Mouse (Mus musculus) CH12.LX (cell line): Measurements from ENCODE around the gene Ank2. TPM values are rescaled to one million over a fixed set of nuclear protein-coding genes. Genes with fewer than 3 reads are reported as not detected.

ENCODE experiments used
- DNase-seq: peaks from one replicate; pipeline ENCODE4 v3.0.0-alpha.2; 2013; ENCODE audit errors: extremely low read depth
- H3K27ac ChIP-seq: 2 replicates; pipeline ENCODE4 v1.5.1; 2012; ENCODE audit warnings: low read depth, mild to moderate bottlenecking, control low read depth, moderate library complexity; ENCODE audit not compliant: insufficient read depth
- H3K27me3 ChIP-seq: replicated peaks from 2 replicates; pipeline ENCODE3; 2012; ENCODE audit warnings: inconsistent platforms
- H3K36me3 ChIP-seq, 2 experiments: replicated peaks in 1 of 2; 2 replicates each; pipeline versions ENCODE3 to v1.6.1; 2012; ENCODE audit warnings: inconsistent platforms in 1 of 2, low read length in 1 of 2, mild to moderate bottlenecking in 1 of 2, mixed read lengths in 1 of 2, moderate library complexity in 1 of 2; ENCODE audit not compliant: control insufficient read depth in 1 of 2, insufficient read depth in 1 of 2
- H3K4me1 ChIP-seq, 2 experiments: 2 replicates each; pipeline ENCODE4 v1.6.1; 2012; ENCODE audit warnings: inconsistent platforms in 1 of 2, moderate library complexity in 1 of 2; ENCODE audit not compliant: insufficient read depth in 2 of 2, control insufficient read depth in 1 of 2
- H3K4me2 ChIP-seq: 2 replicates; pipeline ENCODE4 v1.6.1; 2012; ENCODE audit warnings: low read depth, mild to moderate bottlenecking, control low read depth; ENCODE audit not compliant: poor library complexity, insufficient read depth, severe bottlenecking
- H3K4me3 ChIP-seq, 3 experiments: fragments of 150-350 bp in 1 of 3; sonication (generic) in 1 of 3; replicated peaks in 1 of 3; 2 replicates each; pipeline versions ENCODE3 to v1.5.1; 2011 to 2012; ENCODE audit warnings: low read depth in 2 of 3, low read length in 2 of 3, mild to moderate bottlenecking in 2 of 3, moderate library complexity in 2 of 3, control low read depth in 1 of 3, improper control_type of control experiment in 1 of 3, inconsistent platforms in 1 of 3, mixed read lengths in 1 of 3; ENCODE audit not compliant: poor library complexity in 1 of 3
- H3K79me2 ChIP-seq: replicated peaks from 2 replicates; pipeline ENCODE4 v1.6.1; 2012; ENCODE audit warnings: mild to moderate bottlenecking, moderate library complexity; ENCODE audit not compliant: control insufficient read depth, poor library complexity, insufficient read depth, severe bottlenecking; ENCODE audit errors: extremely low read depth
- H3K9ac ChIP-seq: 2 replicates; pipeline ENCODE4 v1.6.1; 2012; ENCODE audit warnings: low read depth, mild to moderate bottlenecking, control low read depth, moderate library complexity; ENCODE audit not compliant: insufficient read depth
- H3K9me3 ChIP-seq: replicated peaks from 2 replicates; pipeline ENCODE3; 2012; ENCODE audit warnings: low read length, inconsistent platforms, mixed read lengths
- BHLHE40 ChIP-seq: IDR thresholded peaks from 2 replicates; pipeline ENCODE4 v1.6.1; 2011; ENCODE audit warnings: mild to moderate bottlenecking, low read depth, low read length, improper control_type of control experiment
- CHD1 ChIP-seq: IDR thresholded peaks from 2 replicates; pipeline ENCODE4 v1.6.1; 2012; ENCODE audit warnings: low read depth, low read length, improper control_type of control experiment, inconsistent platforms
- CTCF ChIP-seq, 2 experiments: IDR thresholded peaks in 1 of 2; conservative IDR thresholded peaks in 1 of 2; 2 replicates each; pipeline ENCODE4 v1.5.1; 2011 to 2012; ENCODE audit warnings: low read depth in 2 of 2, low read length in 2 of 2, improper control_type of control experiment in 1 of 2, inconsistent platforms in 1 of 2, mild to moderate bottlenecking in 1 of 2, moderate library complexity in 1 of 2
- E2F4 ChIP-seq: IDR thresholded peaks from 2 replicates; pipeline ENCODE4 v1.6.1; 2011; ENCODE audit warnings: low read depth, low read length, improper control_type of control experiment; ENCODE audit not compliant: insufficient replicate concordance
- ELF1 ChIP-seq: IDR thresholded peaks from 2 replicates; pipeline ENCODE4 v1.6.1; 2014; ENCODE audit warnings: low read depth, mild to moderate bottlenecking, inconsistent platforms, low read length, improper control_type of control experiment
- GABPA ChIP-seq: IDR thresholded peaks from 2 replicates; pipeline ENCODE4 v1.6.1; 2012; ENCODE audit warnings: low read depth, low read length, improper control_type of control experiment, inconsistent platforms; ENCODE audit not compliant: insufficient replicate concordance
- HCFC1 ChIP-seq: IDR thresholded peaks from 2 replicates; pipeline ENCODE4 v1.6.1; 2012; ENCODE audit warnings: low read depth, mild to moderate bottlenecking, inconsistent platforms, low read length, improper control_type of control experiment
- IRF4 ChIP-seq: IDR thresholded peaks from 2 replicates; pipeline ENCODE4 v1.6.1; 2014; ENCODE audit warnings: low read depth, mild to moderate bottlenecking, inconsistent platforms, low read length, improper control_type of control experiment
- JUN ChIP-seq: IDR thresholded peaks from 2 replicates; pipeline ENCODE4 v1.6.1; 2011; ENCODE audit warnings: low read depth, mild to moderate bottlenecking, low read length, improper control_type of control experiment, moderate library complexity; ENCODE audit not compliant: insufficient read depth
- KAT2A ChIP-seq: IDR thresholded peaks from 2 replicates; pipeline ENCODE4 v1.6.1; 2012; ENCODE audit warnings: low read length, improper control_type of control experiment, inconsistent platforms; ENCODE audit not compliant: insufficient replicate concordance
- MAX ChIP-seq: IDR thresholded peaks from 2 replicates; pipeline ENCODE4 v1.6.1; 2011; ENCODE audit warnings: low read length, improper control_type of control experiment
- MAZ ChIP-seq: IDR thresholded peaks from 2 replicates; pipeline ENCODE4 v1.6.1; 2012; ENCODE audit warnings: low read depth, mild to moderate bottlenecking, inconsistent platforms, low read length, improper control_type of control experiment, moderate library complexity
- MEF2A ChIP-seq: IDR thresholded peaks from 2 replicates; pipeline ENCODE4 v1.6.1; 2014; ENCODE audit warnings: low read depth, mild to moderate bottlenecking, inconsistent platforms, low read length, improper control_type of control experiment, borderline replicate concordance
- MYC ChIP-seq: IDR thresholded peaks from 2 replicates; pipeline ENCODE4 v1.6.1; 2011; ENCODE audit warnings: low read depth, mild to moderate bottlenecking, improper control_type of control experiment, low read length
- NRF1 ChIP-seq: IDR thresholded peaks from 2 replicates; pipeline ENCODE4 v1.6.1; 2014; ENCODE audit warnings: low read depth, mild to moderate bottlenecking, inconsistent platforms, low read length, improper control_type of control experiment, moderate library complexity
- RAD21 ChIP-seq: IDR thresholded peaks from 2 replicates; pipeline ENCODE4 v1.6.1; 2011; ENCODE audit warnings: low read depth, mild to moderate bottlenecking, low read length, improper control_type of control experiment, moderate library complexity
- SMC3 ChIP-seq: IDR thresholded peaks from 2 replicates; pipeline ENCODE4 v1.6.1; 2011; ENCODE audit warnings: low read depth, low read length, improper control_type of control experiment
- TBP ChIP-seq: conservative IDR thresholded peaks from 2 replicates; pipeline ENCODE4 v1.6.1; 2011; ENCODE audit warnings: low read depth, low read length, improper control_type of control experiment
- TCF12 ChIP-seq: IDR thresholded peaks from 2 replicates; pipeline ENCODE4 v1.6.1; 2014; ENCODE audit warnings: low read depth, mild to moderate bottlenecking, inconsistent platforms, low read length, improper control_type of control experiment
- USF1 ChIP-seq: IDR thresholded peaks from 2 replicates; pipeline ENCODE4 v1.6.1; 2014; ENCODE audit warnings: low read depth, mild to moderate bottlenecking, inconsistent platforms, low read length, improper control_type of control experiment
- USF2 ChIP-seq: conservative IDR thresholded peaks from 2 replicates; pipeline ENCODE4 v1.6.1; 2011; ENCODE audit warnings: low read depth, low read length, improper control_type of control experiment
- ZNF384 ChIP-seq: IDR thresholded peaks from 2 replicates; pipeline ENCODE4 v1.6.1; 2012; ENCODE audit warnings: low read depth, low read length, improper control_type of control experiment, inconsistent platforms
- dilution Hi-C: fragments of 300-500 bp; cut with MboI; formaldehyde crosslinking; loops from 2 replicates; pipeline ENCODE4 v1.14.3; 2020; ENCODE audit warnings: low sequenced_read_pairs; ENCODE audit not compliant: extremely low pct_unique_long_range_greater_than_20kb, extremely low pct_ligation_motif_present
- in situ Hi-C: fragments of 300-500 bp; cut with MboI; formaldehyde crosslinking; loops from 3 replicates; pipeline ENCODE4 v1.14.3; 2019; ENCODE audit warnings: low sequenced_read_pairs, low pct_ligation_motif_present, low pct_unique_long_range_greater_than_20kb, mixed read lengths
- polyA plus RNA-seq: library from polyadenylated mRNA; unstranded; fragments of >175 nt; gene quantifications from 2 replicates; pipeline ENCODE4 v1.2.1, GENCODE M21; 2012; ENCODE audit warnings: low read depth; ENCODE audit not compliant: insufficient read length
- total RNA-seq, 2 experiments: library from RNA; depleted of rRNA; stranded (reverse); fragments of 300-350 nt in 1 of 2; fragments of >200 nt in 1 of 2; gene quantifications; 2 replicates each; pipeline ENCODE4 v1.2.3; 2012 to 2014

Ank2 gene
- total and polyA plus RNA-seq, 3 experiments, result 3.9 to 20.9 (median 12.2) TPM

- TF ChIP-seq MYC, result no peak
- TF ChIP-seq BHLHE40, result no peak
- TF ChIP-seq NRF1, result no peak
- TF ChIP-seq MAX, result no peak
- peak in 1 of 2 experiments; percentile 26; a peak in 2 of 4 replicates for TF ChIP-seq CTCF (conservative IDR thresholded peaks at IDR 0.05 in 1 of 2, IDR thresholded peaks at IDR 0.05 in 1 of 2; ENCODE audit: low read depth in 2 of 2, low read length in 2 of 2)
- no peak for TF ChIP-seq USF1
- peak; percentile 53 for TF ChIP-seq ZNF384
- no peak for TF ChIP-seq RAD21
- no peak for TF ChIP-seq E2F4
- TF ChIP-seq ELF1, result no peak
- TF ChIP-seq USF2, result no peak
- TF ChIP-seq TBP, result no peak
- TF ChIP-seq, all 38 proteins: peak for 2
- no peak for DNase-seq
- dilution Hi-C loops, result no loop called here
Measured at GRCm38 (mm10) chr3:127371774-127372173, 127.4 kb downstream of the Ank2 start.

GRCm38 (mm10) chr3:127369529-127369928 lies 129.6 kb downstream of the Ank2 start:
- Histone ChIP-seq H3K4me3 (no peak overlapping the region), H3K9me3 (no peaks in the 10 kb centered on the region), H3K27ac (no peak overlapping the region), H3K27me3 (no peaks in the 10 kb centered on the region), H3K4me1 (peaks cover 0 to 10% of the 10 kb centered on the region in 2 experiments; a peak in 1 of 4 replicates), H3K36me3 (no peaks in the 10 kb centered on the region), H3K9ac (no peak overlapping the region), H3K79me2 (no peaks in the 10 kb centered on the region; the same call in 1 of the 2 replicates), H3K4me2 (no peak overlapping the region; the same call in 1 of the 2 replicates)
- in situ Hi-C loops (no loop called here), dilution Hi-C loops (no loop called here)
- no peak for TF ChIP-seq TCF12
- TF ChIP-seq HCFC1, result no peak
- no peak for TF ChIP-seq JUN
- no peak for TF ChIP-seq USF2
- TF ChIP-seq CHD1, result no peak
- TF ChIP-seq NRF1, result no peak
- TF ChIP-seq CTCF (conservative IDR thresholded peaks at IDR 0.05 in 1 of 2, IDR thresholded peaks at IDR 0.05 in 1 of 2; ENCODE audit: low read depth in 2 of 2, low read length in 2 of 2), result no peak
- TF ChIP-seq MEF2A, result no peak
- no peak for TF ChIP-seq MAZ
- TF ChIP-seq GABPA, result no peak
- no peak for TF ChIP-seq IRF4
- TF ChIP-seq ELF1, result no peak
- TF ChIP-seq RAD21, result no peak
- TF ChIP-seq KAT2A, result no peak
- no peak for TF ChIP-seq SMC3
- no peak for DNase-seq

More at GRCm38 (mm10) chr3:127371774-127372173, 127.4 kb downstream of the Ank2 start:
- Histone ChIP-seq H3K27ac (no peak overlapping the region), H3K27me3 (no peaks in the 10 kb centered on the region), H3K79me2 (no peaks in the 10 kb centered on the region; the same call in 1 of the 2 replicates), H3K4me1 (peaks cover 0 to 10% of the 10 kb centered on the region in 2 experiments; a peak in 1 of 4 replicates), H3K36me3 (no peaks in the 10 kb centered on the region), H3K4me3 (no peak overlapping the region), H3K4me2 (no peak overlapping the region), H3K9me3 (no peaks in the 10 kb centered on the region), H3K9ac (no peak overlapping the region)
- in situ Hi-C loops, result no loop called here
